Mouse (Mus musculus) C3H10T1/2 (cell line): ENCODE measurements around the gene Tnfsf13. TPM values are rescaled to one million over a fixed set of nuclear protein-coding genes. Genes with fewer than 3 reads are reported as not detected.

Experiments used
- polyA plus RNA-seq, 2 experiments: library from polyadenylated mRNA; unstranded; fragments of >200 nt; fragmentation: generic; extraction: Trizol; gene quantifications; one replicate each; pipeline ENCODE4 v1.2.1; 2012; ENCODE audit warnings: missing spikeins in 2 of 2

Gene Tnfsf13
- polyA plus RNA-seq: 1 to 10 TPM; 1.1 to 6.9 TPM

DNA sequence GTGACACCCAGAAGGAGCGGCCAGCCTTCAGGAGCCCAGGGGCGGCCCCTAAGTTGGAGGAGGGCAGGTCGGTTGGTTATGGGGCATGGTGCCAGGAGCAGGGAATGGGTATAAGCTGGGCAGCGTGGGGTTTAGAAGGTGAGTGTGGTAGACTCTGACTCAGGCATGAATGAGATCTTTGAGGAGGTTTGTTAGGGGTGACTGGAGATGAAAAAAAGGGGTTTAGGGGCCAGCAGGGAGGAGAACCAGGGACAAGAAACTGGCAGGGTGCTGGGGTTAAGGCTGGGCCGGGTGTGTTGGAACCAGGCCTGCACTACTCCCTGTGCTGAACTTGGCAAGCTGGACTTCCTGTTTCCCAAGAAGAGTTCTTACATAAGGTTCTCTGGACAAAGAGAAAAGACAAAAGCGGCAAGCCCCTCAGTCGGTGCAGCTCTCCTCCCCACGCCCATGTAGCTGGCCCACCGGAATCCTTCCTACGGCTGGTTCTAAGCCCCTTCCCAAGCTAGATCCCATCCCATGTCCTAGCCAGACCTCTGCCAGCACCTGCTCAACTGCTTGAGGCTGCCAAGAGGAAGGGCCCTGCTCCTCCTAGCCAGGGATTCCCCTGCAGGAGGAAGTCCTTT lies at the start of gene Tnfsf13:
TSS of gene Tnfsf13 (minus strand) at position 259 of the 623 bp plus-strand sequence.

DNA sequence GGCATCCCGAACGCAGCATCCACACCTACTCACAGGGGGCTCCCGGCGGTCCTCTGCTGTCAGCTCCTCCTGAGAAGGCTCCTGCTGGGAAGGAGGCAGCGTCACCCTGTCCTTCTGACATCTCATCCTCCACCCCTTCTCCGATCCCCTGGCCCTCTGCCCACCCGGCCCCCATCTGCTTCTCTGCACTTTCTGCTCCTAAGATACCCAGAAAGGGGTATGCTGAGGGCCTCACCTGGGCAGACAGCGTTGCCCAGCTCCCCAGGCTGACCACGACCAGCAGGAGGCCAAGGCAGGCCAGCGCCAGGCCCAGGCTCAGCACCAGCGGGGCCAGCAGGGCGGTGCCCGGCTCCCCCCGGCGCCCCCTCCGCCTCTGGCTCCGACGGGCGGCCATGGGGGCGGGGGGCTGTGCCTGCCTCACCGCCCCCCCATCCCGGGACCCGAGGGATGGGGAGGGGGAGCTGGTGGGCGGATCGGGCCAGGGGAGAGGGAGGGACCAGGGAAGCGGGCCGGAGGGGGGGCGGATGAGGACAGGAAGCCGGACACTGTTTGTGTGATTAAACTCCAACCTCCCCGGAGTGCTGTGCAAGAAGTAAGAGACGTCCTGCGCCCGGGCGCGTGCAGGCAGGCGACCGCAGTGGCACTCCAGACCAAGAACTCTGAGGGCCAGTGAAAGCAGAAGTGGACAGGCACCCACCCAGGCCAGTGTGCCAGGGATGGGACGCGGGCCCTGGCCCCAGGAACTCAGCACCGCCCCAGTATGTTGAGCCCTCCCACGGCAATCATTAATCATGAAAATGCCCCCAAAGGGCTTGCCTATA lies 10.0 kb upstream of the Tnfsf13 start, which contains the start of the genes Tnfsf12 and Tnfsfm13:
TSS of gene Tnfsf12 (minus strand) at position 489 of the 821 bp plus-strand sequence.
TSS of gene Tnfsfm13 (minus strand) at position 738 of the 821 bp plus-strand sequence.

DNA sequence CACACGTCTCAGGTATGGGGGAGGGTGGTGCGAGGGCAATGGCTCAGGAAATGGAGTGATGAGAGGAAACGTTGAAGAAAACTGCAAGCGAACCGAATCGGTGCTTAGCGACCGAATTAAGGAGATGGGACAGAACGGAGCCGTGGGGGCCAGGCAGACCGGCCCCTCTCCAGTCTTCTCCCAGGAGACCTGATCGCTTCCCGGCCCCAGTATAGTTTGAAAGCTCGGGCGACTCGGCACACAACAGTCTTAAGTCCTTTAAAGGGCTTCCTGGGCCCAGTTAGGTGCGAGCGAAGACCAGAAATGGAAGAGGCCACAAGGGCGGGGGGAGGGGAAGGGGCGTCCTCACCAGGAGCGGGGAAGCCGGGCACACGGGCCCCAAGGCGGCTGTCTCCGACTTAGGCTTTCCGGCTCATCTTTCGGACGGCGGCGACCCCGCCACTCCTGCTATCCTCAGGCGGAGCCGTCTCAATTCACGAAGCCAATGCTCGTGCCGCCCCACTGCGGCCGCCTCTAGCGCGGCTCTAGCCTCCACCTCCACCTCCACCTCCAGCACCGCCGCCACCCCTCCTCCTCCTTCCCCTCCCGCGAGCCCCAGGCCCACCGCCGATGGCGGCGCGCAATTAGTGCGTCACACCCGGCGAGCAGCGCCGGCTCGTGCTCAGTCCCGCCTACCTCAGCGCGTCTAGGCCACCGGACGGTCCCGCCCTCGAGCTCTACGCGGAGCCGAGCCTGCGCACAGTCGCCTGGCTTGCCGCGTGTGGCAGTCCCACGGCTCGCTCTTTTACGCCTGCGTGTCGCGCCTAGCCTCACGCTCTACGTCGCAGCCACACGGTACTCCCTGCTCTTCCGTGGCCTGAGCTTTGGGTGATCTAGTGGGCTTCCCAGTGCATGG lies 4.0 kb downstream of the Tnfsf13 start, which contains the start of gene Senp3:
TSS of gene Senp3 (minus strand) at position 771 of the 895 bp plus-strand sequence.

DNA sequence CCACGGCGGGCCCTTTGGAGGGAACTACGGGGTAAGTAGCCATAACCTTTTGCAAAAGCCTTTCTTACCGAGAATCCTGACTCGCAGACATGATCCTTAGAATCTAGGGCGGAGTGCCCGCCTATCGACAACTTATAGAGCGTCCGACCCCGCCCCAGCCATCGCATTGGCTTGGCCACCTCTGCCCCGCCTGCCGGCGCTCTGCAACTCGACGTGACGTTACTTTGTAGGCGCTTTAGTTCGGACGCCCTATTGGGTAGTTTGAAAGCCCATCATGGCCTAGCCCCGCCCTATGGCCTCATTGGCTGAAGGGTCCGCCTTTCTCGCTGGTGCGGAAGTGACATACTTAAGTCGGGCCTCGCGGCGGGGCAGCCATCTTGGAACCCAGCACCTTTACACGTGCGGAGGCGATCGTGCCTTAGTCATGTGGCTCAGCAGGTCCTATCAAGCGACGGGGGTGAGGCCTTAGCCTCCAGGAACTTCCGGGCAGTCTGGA lies 13.3 kb downstream of the Tnfsf13 start, which contains the start of gene Eif4a1:
TSS of gene Eif4a1 (minus strand) at position 213 of the 496 bp plus-strand sequence.

DNA sequence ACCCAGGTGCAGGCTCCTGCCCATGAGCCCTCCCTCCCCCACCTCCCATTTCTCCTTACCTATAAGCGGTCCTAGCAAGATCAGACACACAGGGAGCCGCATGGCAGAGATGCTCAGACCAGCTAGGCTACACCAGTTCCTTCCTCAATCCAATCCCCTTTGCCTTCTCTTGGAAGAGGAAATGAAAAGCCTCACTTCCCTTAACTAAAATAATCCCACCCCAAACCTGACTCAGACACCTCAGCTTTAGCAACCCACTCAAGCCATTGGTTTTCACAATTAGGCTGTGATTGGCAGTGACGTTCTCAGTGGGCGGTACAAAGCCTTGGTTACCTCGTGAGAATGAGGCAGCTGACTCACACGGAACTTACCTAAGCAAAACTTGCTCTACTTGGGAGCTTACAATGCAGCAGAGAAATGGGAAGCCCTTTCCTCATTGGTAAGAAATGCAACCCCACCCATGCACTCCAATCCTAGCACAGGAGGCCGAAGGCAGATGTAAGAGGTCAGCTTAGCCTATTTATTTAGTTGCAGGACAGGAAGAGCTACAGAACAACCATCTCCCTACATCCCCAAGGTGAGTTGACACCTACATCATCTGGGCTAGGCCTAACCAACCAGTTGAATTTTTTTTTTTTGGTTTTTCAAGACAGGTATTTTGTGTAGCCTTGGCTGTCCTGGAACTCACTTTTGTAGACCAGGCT lies 19.5 kb downstream of the Tnfsf13 start, which contains the start of gene Cd68:
TSS of gene Cd68 (minus strand) at position 193 of the 704 bp plus-strand sequence.

DNA sequence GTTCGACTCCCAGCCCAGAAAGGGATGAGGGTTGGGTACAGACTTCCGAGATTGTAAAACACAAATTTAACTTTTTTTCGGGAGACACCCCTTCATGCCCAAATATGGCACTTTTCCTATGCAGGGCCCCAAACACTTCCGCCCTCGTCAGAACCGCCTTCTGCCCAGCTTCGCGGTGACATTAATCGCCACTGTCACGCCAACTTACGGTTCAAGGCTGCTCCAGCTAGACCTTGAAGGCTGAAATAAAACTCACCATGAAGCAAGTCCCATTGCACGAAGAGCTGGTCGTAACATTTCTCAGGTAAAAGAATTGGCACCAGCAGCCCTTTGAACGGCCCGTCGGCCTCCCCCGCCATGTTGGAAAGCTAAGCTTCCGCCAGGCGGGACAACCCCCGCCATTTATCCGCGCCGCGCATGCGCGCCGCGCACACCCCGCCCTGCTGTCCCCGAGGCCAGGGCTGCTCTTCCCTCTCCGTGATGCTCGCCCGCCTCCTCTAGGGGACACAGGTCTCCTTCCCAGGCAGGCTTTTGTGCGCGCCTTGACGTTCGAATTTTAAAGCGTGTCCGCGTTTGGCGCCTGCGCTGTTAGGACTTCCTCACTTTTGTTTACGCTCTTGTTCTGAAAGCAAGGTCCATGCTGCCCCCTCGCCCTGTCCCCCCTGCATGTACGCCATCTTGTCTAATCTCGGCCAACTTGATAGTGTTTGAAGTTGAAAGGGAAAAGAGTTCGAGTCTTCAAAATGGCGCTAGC lies 23.2 kb downstream of the Tnfsf13 start, which contains the start of gene Mpdu1:
TSS of gene Mpdu1 (minus strand) at position 430 of the 754 bp plus-strand sequence.

DNA sequence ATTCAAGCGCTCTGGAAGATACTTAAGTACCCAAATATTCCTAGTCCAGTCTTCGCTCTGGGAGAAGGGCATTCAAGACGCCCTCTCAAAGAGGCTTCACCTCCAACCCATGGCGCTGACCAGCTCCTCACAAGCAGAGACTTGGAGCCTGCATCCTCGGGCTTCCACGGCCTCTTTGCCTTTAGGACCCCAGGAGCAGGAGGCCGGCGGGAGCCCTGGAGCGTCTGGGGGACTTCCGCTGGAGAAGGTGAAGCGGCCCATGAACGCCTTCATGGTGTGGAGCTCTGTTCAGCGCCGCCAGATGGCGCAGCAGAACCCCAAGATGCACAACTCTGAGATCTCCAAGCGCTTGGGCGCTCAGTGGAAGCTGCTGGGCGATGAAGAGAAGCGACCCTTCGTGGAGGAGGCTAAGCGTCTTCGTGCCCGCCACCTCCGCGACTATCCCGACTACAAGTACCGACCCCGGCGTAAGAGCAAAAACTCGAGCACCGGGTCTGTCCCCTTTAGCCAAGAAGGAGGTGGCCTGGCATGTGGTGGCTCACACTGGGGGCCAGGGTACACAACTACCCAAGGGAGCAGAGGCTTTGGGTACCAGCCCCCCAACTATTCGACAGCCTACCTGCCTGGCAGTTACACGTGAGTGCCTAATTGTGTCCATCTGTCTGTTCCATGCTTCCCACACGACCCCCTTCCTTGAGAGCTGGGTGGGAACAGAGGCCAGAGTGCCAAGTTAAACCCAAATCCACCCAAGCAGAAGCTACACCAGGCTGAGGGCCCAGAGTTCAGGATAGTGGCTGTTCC lies 30.1 kb downstream of the Tnfsf13 start, which contains the start of gene Sox15:
TSS of gene Sox15 (plus strand) at position 51 of the 801 bp plus-strand sequence.

Other genes with a start within 250 kb of the Tnfsf13 start
- 1 to 10 TPM in 1 of 2 experiments, under 1 TPM in 1; 0.02 to 1.6 TPM for gene Dnah2, start 136.7 kb downstream of the Tnfsf13 start, polyA plus RNA-seq
- gene Efnb3, start 125.6 kb downstream of the Tnfsf13 start, polyA plus RNA-seq: 1 to 10 TPM in 1 of 2 experiments, under 1 TPM in 1; 0.14 to 1.5 TPM
- 10 to 100 TPM; 14.8 to 24.4 TPM for gene Wrap53, start 105.5 kb downstream of the Tnfsf13 start, polyA plus RNA-seq
- gene Trp53, start 105.4 kb downstream of the Tnfsf13 start, polyA plus RNA-seq: 100 to 1,000 TPM; 156 to 242 TPM
- 1 to 10 TPM in 1 of 2 experiments, under 1 TPM in 1; 0.05 to 1.3 TPM for gene Atp1b2, start 79.8 kb downstream of the Tnfsf13 start, polyA plus RNA-seq
- not detected for gene Shbg, start 67.9 kb downstream of the Tnfsf13 start, polyA plus RNA-seq
- 10 to 100 TPM in 1 of 2 experiments, 1 to 10 TPM in 1; 4.4 to 16.8 TPM for gene Sat2, start 63.8 kb downstream of the Tnfsf13 start, polyA plus RNA-seq
- 10 to 100 TPM; 29.4 to 66.7 TPM for gene Fxr2, start 52.8 kb downstream of the Tnfsf13 start, polyA plus RNA-seq
- under 1 TPM; 0.05 to 0.25 TPM for gene Sox15, start 30.5 kb downstream of the Tnfsf13 start, polyA plus RNA-seq
- 100 to 1,000 TPM in 1 of 2 experiments, 10 to 100 TPM in 1; 98.1 to 128 TPM for gene Mpdu1, start 23.1 kb downstream of the Tnfsf13 start, polyA plus RNA-seq
- gene Cd68, start 19.6 kb downstream of the Tnfsf13 start, polyA plus RNA-seq: 1 to 10 TPM; 1.8 to 3.0 TPM
- 100 to 1,000 TPM; 336 to 467 TPM for gene Eif4a1, start 13.4 kb downstream of the Tnfsf13 start, polyA plus RNA-seq
- gene Senp3, start 3.7 kb downstream of the Tnfsf13 start, polyA plus RNA-seq: 10 to 100 TPM; 51.2 to 71.3 TPM
- gene Tnfsf12, start 10.1 kb upstream of the Tnfsf13 start, polyA plus RNA-seq: 100 to 1,000 TPM in 1 of 2 experiments, 10 to 100 TPM in 1; 34.3 to 119 TPM
- 10 to 100 TPM in 1 of 2 experiments, 1 to 10 TPM in 1; 6.4 to 30.3 TPM for gene Tnfsfm13, start 10.3 kb upstream of the Tnfsf13 start, polyA plus RNA-seq
- gene Polr2a, start 72.9 kb upstream of the Tnfsf13 start, polyA plus RNA-seq: 100 to 1,000 TPM in 1 of 2 experiments, 10 to 100 TPM in 1; 42.8 to 126 TPM
- gene Slc35g3, start 76.2 kb upstream of the Tnfsf13 start, polyA plus RNA-seq: under 1 TPM in 1 of 2 experiments, not detected in 1; 0.26 TPM
- 10 to 100 TPM in 1 of 2 experiments, 1 to 10 TPM in 1; 1.2 to 14.4 TPM for gene Zbtb4, start 80.1 kb upstream of the Tnfsf13 start, polyA plus RNA-seq
- gene Chrnb1, start 110.2 kb upstream of the Tnfsf13 start, polyA plus RNA-seq: under 1 TPM; 0.63 to 0.89 TPM
- gene Fgf11, start 116.1 kb upstream of the Tnfsf13 start, polyA plus RNA-seq: under 1 TPM; 0.01 to 0.31 TPM
- gene Tmem102, start 119.8 kb upstream of the Tnfsf13 start, polyA plus RNA-seq: under 1 TPM; 0.01 to 0.05 TPM
- gene Gm39566, start 129.5 kb upstream of the Tnfsf13 start, polyA plus RNA-seq: not detected
- gene Spem2, start 132.7 kb upstream of the Tnfsf13 start, polyA plus RNA-seq: not detected
- under 1 TPM; 0.02 to 0.07 TPM for gene Spem1, start 136.4 kb upstream of the Tnfsf13 start, polyA plus RNA-seq
- gene Nlgn2, start 152.0 kb upstream of the Tnfsf13 start, polyA plus RNA-seq: 10 to 100 TPM in 1 of 2 experiments, 1 to 10 TPM in 1; 4.3 to 49.8 TPM
- 100 to 1,000 TPM; 452 to 473 TPM for gene Tmem256, start 152.7 kb upstream of the Tnfsf13 start, polyA plus RNA-seq
- 100 to 1,000 TPM in 1 of 2 experiments, 10 to 100 TPM in 1; 45.7 to 171 TPM for gene Plscr3, start 160.6 kb upstream of the Tnfsf13 start, polyA plus RNA-seq
- gene Tnk1, start 172.9 kb upstream of the Tnfsf13 start, polyA plus RNA-seq: not detected
- not detected for gene Tmem95, start 192.2 kb upstream of the Tnfsf13 start, polyA plus RNA-seq
- gene Kctd11, start 195.6 kb upstream of the Tnfsf13 start, polyA plus RNA-seq: 10 to 100 TPM in 1 of 2 experiments, 1 to 10 TPM in 1; 5.0 to 12.3 TPM
- gene Acap1, start 209.8 kb upstream of the Tnfsf13 start, polyA plus RNA-seq: under 1 TPM; 0.04 to 0.07 TPM
- gene 2810408A11Rik, start 215.2 kb upstream of the Tnfsf13 start, polyA plus RNA-seq: 1 to 10 TPM; 1.6 to 9.9 TPM
- 10 to 100 TPM; 13.1 to 24.7 TPM for gene Neurl4, start 215.3 kb upstream of the Tnfsf13 start, polyA plus RNA-seq
- gene Gps2, start 228.1 kb upstream of the Tnfsf13 start, polyA plus RNA-seq: 10 to 100 TPM; 66.9 to 94.9 TPM
- 1,000 to 10,000 TPM in 1 of 2 experiments, 100 to 1,000 TPM in 1; 812 to 3,163 TPM for gene Eif5a, start 236.2 kb upstream of the Tnfsf13 start, polyA plus RNA-seq